Mouse (Mus musculus) heart, embryonic 12.5 days (tissue): ENCODE data around the gene Cd200r2. TPM values are rescaled to one million over a fixed set of nuclear protein-coding genes. Genes with fewer than 3 reads are reported as not detected.
"Not testable (repeated sequence)": the region's sequence is repeated elsewhere in the genome, so short reads cannot be mapped to it uniquely, and the experiment has no call there.

Experiments
- ATAC-seq: fragments of 200-750 bp; cut with Nextera tagmentation; 2 replicates; pipeline ENCODE4 v1.8.0; 2017; ENCODE audit warnings: moderate TSS enrichment, moderate library complexity; ENCODE audit not compliant: insufficient number of reproducible peaks, low FRiP score
- H3K27ac ChIP-seq: fragments of 300-500 bp; sonication (generic); 2 replicates; pipeline ENCODE4 v1.5.1; 2016; ENCODE audit warnings: mild to moderate bottlenecking, moderate library complexity; ENCODE audit not compliant: poor library complexity, severe bottlenecking
- H3K27me3 ChIP-seq: fragments of 300-500 bp; sonication (generic); replicated peaks from 2 replicates; pipeline ENCODE4 v1.6.1; 2016; ENCODE audit warnings: mild to moderate bottlenecking, moderate library complexity
- H3K36me3 ChIP-seq: fragments of 300-500 bp; sonication (generic); 2 replicates; pipeline ENCODE4 v1.6.1; 2016; ENCODE audit warnings: mild to moderate bottlenecking, moderate library complexity
- H3K4me1 ChIP-seq: fragments of 300-500 bp; sonication (generic); replicated peaks from 2 replicates; pipeline ENCODE4 v1.6.1; 2016; ENCODE audit warnings: mild to moderate bottlenecking
- H3K4me2 ChIP-seq: fragments of 300-500 bp; sonication (generic); 2 replicates; pipeline ENCODE4 v1.6.1; 2016; ENCODE audit warnings: mild to moderate bottlenecking, moderate library complexity
- H3K4me3 ChIP-seq: fragments of 300-500 bp; sonication (generic); 2 replicates; pipeline ENCODE4 v1.5.1; 2016; ENCODE audit warnings: mild to moderate bottlenecking
- H3K9ac ChIP-seq: fragments of 300-500 bp; sonication (generic); 2 replicates; pipeline ENCODE4 v1.6.1; 2016; ENCODE audit warnings: mild to moderate bottlenecking, moderate library complexity
- H3K9me3 ChIP-seq: fragments of 300-500 bp; sonication (generic); replicated peaks from 2 replicates; pipeline ENCODE4 v1.6.1; 2016; ENCODE audit warnings: mild to moderate bottlenecking, moderate library complexity
- WGBS: fragments of 180-500 bp; shearing (Covaris S2); methylation state at CpG from one replicate; pipeline ENCODE4 v1.1.7; 2016; 5-methylcytosine and 5-hydroxymethylcytosine counted together
- polyA plus RNA-seq: library from polyadenylated mRNA; unstranded; fragments of >200 nt; fragmentation: Nextera tagmentation; extraction: Ambion mirVana; gene quantifications from 2 replicates; pipeline ENCODE4 v1.2.1, GENCODE M21; 2016

Cd200r2 gene
- polyA plus RNA-seq, result 0.37 and 0.39 TPM in 2 replicates

DNA sequence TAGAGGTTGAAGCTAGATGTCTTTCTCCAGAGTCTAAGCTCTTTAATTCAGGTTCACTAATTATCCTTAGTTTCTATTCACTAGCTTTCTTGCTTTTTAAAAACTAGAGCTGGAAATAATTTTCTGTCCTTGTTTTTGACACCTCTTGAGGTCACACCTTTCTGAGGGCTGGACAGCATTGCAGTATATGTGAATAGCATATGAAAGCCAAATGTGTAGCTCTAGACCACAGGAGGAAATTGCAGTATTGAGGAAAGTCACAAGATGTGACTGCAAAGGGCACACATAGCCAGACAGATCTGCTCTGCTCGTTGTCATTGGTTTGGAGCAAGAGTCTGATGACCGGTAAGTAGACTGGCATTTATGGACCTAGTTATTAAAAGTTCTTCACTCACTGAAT, at the start of gene Cd200r2:
Cd200r2 (plus strand) TSS at position 301 of the 400 bp plus-strand sequence.
- H3K9ac ChIP-seq, result no peak within 1 kb of the TSS
- H3K4me3 ChIP-seq, result no peak within 1 kb of the TSS
- H3K27me3 ChIP-seq, result no peaks in the 10 kb centered on the region
- H3K4me1 ChIP-seq, result no peaks in the 10 kb centered on the region
- no peaks in the 10 kb centered on the region for H3K36me3 ChIP-seq
- no peak within 1 kb of the TSS for H3K4me2 ChIP-seq
- no peak for ATAC-seq
- H3K27ac ChIP-seq, result no peak within 1 kb of the TSS
- H3K9me3 ChIP-seq, result no peaks in the 10 kb centered on the region
- 87% methylated on average over 2 of the region's 2 CpGs for WGBS

DNA sequence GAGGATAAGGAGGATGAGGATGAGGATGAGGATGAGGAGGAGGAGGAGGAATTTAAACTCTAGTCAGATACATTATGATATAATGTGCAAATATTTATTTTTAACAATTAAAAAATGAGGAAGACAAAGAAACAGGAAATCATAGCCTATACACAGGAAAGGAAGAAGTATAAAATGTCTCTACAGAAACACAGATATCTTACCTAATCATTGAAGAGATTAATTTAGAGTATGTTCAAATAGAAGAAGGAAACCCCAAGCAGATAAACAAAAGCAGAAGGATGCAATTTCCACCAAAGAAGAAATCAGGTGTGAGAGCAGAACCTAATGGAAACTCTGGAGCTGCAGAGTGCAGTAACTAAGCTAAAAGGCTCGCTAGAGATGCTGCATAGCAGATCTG, 48.9 kb upstream of the Cd200r2 start:
- Histone ChIP-seq H3K4me1 (no peaks in the 10 kb centered on the region), H3K9ac (no peak overlapping the region), H3K9me3 (no peaks in the 10 kb centered on the region), H3K27ac (no peak overlapping the region), H3K27me3 (no peaks in the 10 kb centered on the region), H3K4me2 (no peak overlapping the region), H3K36me3 (no peaks in the 10 kb centered on the region), H3K4me3 (no peak overlapping the region)
- no peak for ATAC-seq
- 46% methylated on average over 1 of the region's 1 CpGs for WGBS

- ATAC-seq, result no peak
- H3K9ac ChIP-seq, result no peak overlapping the region
- 73% methylated on average over 4 of the region's 4 CpGs for WGBS
- no peaks in the 10 kb centered on the region for H3K36me3 ChIP-seq
- no peak overlapping the region for H3K4me2 ChIP-seq
- no peak overlapping the region for H3K4me3 ChIP-seq
- H3K4me1 ChIP-seq, result no peaks in the 10 kb centered on the region
- H3K27ac ChIP-seq, result no peak overlapping the region
- no peaks in the 10 kb centered on the region for H3K9me3 ChIP-seq
- H3K27me3 ChIP-seq, result no peaks in the 10 kb centered on the region
Observed at GRCm38 (mm10) chr16:44820545-44820944, 46.4 kb upstream of the Cd200r2 start.

- 53% methylated on average over 3 of the region's 3 CpGs for WGBS
- Histone ChIP-seq H3K4me1 (no peaks in the 10 kb centered on the region), H3K27me3 (no peaks in the 10 kb centered on the region), H3K27ac (no peak overlapping the region), H3K36me3 (no peaks in the 10 kb centered on the region), H3K9me3 (no peaks in the 10 kb centered on the region), H3K4me2 (no peak overlapping the region), H3K4me3 (no peak overlapping the region), H3K9ac (no peak overlapping the region)
- ATAC-seq, result no peak
Observed at GRCm38 (mm10) chr16:44832286-44832685, 34.6 kb upstream of the Cd200r2 start.

GRCm38 (mm10) chr16:44833189-44833588, 33.7 kb upstream of the Cd200r2 start:
- not testable (repeated sequence) for H3K36me3 ChIP-seq, H3K9ac ChIP-seq, H3K9me3 ChIP-seq, H3K4me2 ChIP-seq, H3K4me3 ChIP-seq, H3K4me1 ChIP-seq, H3K27me3 ChIP-seq, ATAC-seq, H3K27ac ChIP-seq
- 39% methylated on average over 2 of the region's 2 CpGs for WGBS

DNA sequence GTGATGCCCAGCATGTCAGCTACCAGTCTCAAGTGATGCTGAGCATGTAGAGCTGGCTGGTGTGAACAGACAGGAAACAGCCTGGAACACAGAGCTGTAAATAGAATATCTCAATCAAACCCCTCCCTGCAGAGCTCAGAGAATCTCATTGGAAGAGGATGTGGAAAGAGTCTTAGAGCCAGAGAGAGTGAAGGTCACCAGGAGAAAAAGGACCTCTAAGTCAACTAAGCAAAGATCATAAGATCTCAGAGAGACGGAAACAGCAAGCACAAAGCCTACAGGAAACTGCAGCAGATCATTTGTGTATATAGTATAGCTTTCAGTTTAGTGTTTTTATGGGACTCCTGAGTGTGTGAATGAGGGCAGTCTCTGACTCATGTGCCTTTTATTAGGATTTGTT, 8.3 kb downstream of the Cd200r2 start:
- WGBS, result 23% methylated on average over 1 of the region's 1 CpGs
- no peak overlapping the region for H3K27ac ChIP-seq
- ATAC-seq, result 0 out of 2 replicates have a peak, but pooled peaks have one; percentile 48

DNA sequence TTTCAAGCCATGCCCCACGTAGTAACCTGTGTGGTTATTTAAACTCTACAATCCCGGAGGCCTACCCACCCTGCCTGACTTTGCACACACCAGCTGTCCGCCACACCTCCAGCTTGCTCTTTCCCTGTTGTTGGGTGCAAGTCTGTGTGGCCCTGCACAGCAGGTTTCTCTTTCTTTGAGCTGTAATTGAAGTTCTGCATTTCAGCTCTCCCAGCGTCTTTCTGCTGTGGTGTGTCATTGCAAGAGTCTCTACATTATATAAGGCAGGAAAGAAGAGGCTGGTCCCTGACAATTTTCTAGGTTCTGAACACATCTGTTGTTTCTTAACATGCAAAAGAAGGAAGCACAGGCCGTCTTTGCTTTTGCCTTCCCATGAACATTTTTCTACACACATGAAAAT, 9.7 kb downstream of the Cd200r2 start:
- 71% methylated on average over 5 of the region's 5 CpGs for WGBS
- Histone ChIP-seq H3K27ac (no peak overlapping the region), H3K27me3 (no peaks in the 10 kb centered on the region), H3K36me3 (no peaks in the 10 kb centered on the region), H3K4me3 (no peak overlapping the region), H3K4me2 (no peak overlapping the region), H3K9ac (no peak overlapping the region), H3K9me3 (no peaks in the 10 kb centered on the region), H3K4me1 (0 out of 2 replicates have a peak, but pooled peaks cover 2% of the 10 kb centered on the region)
- ATAC-seq, result no peak

More for the DNA sequence above, 8.3 kb downstream of the Cd200r2 start:
- no peak overlapping the region for H3K4me2 ChIP-seq
- H3K36me3 ChIP-seq, result no peaks in the 10 kb centered on the region
- H3K4me1 ChIP-seq, result 0 out of 2 replicates have a peak, but pooled peaks cover 2% of the 10 kb centered on the region
- no peaks in the 10 kb centered on the region for H3K9me3 ChIP-seq
- no peak overlapping the region for H3K4me3 ChIP-seq
- H3K9ac ChIP-seq, result no peak overlapping the region
- H3K27me3 ChIP-seq, result no peaks in the 10 kb centered on the region

DNA sequence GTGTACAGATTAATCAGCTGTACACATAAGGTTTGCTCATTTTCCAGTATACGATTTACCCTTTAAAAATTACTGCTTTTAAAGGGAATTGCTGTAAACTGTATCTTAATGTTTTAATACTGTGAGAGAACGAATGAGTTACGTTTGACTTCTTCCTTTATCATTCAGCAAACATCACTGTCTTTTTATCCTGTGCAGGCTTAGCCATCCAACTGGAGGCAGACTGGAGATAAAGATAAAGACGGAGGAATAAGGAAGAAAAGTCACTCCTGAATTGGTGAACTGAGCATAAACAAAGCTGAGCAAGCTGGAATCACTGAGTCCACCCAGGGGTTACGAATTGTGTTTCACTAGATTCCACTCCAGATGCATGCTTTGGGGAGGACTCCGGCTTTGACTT, 10.7 kb downstream of the Cd200r2 start:
- Histone ChIP-seq H3K4me2 (no peak overlapping the region), H3K4me3 (no peak overlapping the region), H3K4me1 (0 out of 2 replicates have a peak, but pooled peaks cover 2% of the 10 kb centered on the region), H3K36me3 (no peaks in the 10 kb centered on the region), H3K27ac (no peak overlapping the region), H3K9me3 (no peaks in the 10 kb centered on the region), H3K27me3 (no peaks in the 10 kb centered on the region), H3K9ac (no peak overlapping the region)
- ATAC-seq, result no peak
- 64% methylated on average over 6 of the region's 6 CpGs for WGBS

DNA sequence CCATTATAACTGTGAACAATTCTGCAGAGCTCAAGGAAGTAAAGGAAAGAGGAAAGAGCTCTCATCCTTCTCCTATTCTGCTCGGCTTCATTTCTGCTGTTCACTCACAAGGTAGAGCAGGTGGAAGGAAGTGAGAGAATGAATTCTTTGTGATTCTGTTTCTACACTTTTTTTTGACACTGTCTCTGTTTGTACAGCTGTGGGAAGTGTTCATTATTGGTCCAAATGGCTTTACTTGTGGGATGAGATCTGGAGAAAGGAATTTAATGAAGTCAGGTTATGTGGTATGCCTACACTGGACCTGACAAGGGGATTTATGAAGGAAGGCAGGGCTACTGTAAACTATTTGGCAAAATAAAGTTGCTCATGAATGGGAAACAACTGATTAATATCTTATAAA, 23.9 kb downstream of the Cd200r2 start:
- Histone ChIP-seq H3K27me3 (no peaks in the 10 kb centered on the region), H3K9ac (no peak overlapping the region), H3K4me2 (no peak overlapping the region), H3K4me1 (no peaks in the 10 kb centered on the region), H3K36me3 (no peaks in the 10 kb centered on the region), H3K4me3 (no peak overlapping the region), H3K9me3 (no peaks in the 10 kb centered on the region), H3K27ac (no peak overlapping the region)
- ATAC-seq, result no peak
- WGBS, result 39% methylated on average over 1 of the region's 1 CpGs

DNA sequence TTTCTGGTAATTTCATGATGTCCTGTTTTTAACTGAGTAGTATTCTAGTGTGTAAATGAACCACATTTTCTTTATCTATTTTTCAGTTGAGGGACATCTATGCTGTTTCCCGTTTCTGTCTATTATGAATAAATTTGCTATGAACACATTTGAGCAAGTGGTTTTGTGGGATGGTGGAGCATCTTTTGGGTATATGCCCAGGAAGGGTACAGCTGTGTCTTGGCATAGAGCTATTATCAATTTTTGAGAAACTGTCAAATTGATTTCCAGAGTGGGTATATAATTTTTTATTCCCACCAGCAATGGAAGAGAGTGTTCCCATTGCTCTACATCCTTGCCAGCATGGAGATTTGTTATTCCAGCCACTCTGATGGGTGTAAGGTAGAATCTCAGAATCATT, 65.1 kb downstream of the Cd200r2 start:
- no peak overlapping the region for H3K4me3 ChIP-seq
- H3K36me3 ChIP-seq, result no peaks in the 10 kb centered on the region
- no peaks in the 10 kb centered on the region for H3K27me3 ChIP-seq
- H3K4me1 ChIP-seq, result no peaks in the 10 kb centered on the region
- ATAC-seq, result no peak
- no peak overlapping the region for H3K27ac ChIP-seq
- no peaks in the 10 kb centered on the region for H3K9me3 ChIP-seq
- 81% methylated on average over 1 of the region's 1 CpGs for WGBS
- H3K9ac ChIP-seq, result no peak overlapping the region
- H3K4me2 ChIP-seq, result no peak overlapping the region

- no peak within 1 kb of the TSS for H3K9ac ChIP-seq
- no peaks in the 10 kb centered on the region for H3K9me3 ChIP-seq
- H3K4me2 ChIP-seq, result no peak within 1 kb of the TSS
- no peaks in the 10 kb centered on the region for H3K36me3 ChIP-seq
- no peaks in the 10 kb centered on the region for H3K4me1 ChIP-seq
- 58% methylated on average over 3 of the region's 3 CpGs for WGBS
- no peak for ATAC-seq
- H3K27me3 ChIP-seq, result no peaks in the 10 kb centered on the region
- no peak within 1 kb of the TSS for H3K4me3 ChIP-seq
- H3K27ac ChIP-seq, result no peak within 1 kb of the TSS
Observed at GRCm38 (mm10) chr16:44943468-44943867, 76.6 kb downstream of the Cd200r2 start, which contains the start of gene Cd200r3. TSS of gene Cd200r3 (plus strand) at chr16:44943678.

GRCm38 (mm10) chr16:44951360-44952114, 84.6 kb downstream of the Cd200r2 start:
- H3K36me3 ChIP-seq, result no peaks in the 10 kb centered on the region
- H3K9me3 ChIP-seq, result no peaks in the 10 kb centered on the region
- H3K4me2 ChIP-seq, result no peak overlapping the region
- H3K4me3 ChIP-seq, result no peak overlapping the region
- 65% methylated on average over 4 of the region's 4 CpGs for WGBS
- H3K27me3 ChIP-seq, result no peaks in the 10 kb centered on the region
- peaks cover 6% of the 10 kb centered on the region; the same call in 1 of the 2 replicates for H3K4me1 ChIP-seq
- H3K9ac ChIP-seq, result no peak overlapping the region
- ATAC-seq, result no peak
- H3K27ac ChIP-seq, result no peak overlapping the region
